Mouse (Mus musculus) limb, embryonic 12.5 days (tissue): ENCODE data around the gene Cacna1c. TPM values are rescaled to one million over a fixed set of nuclear protein-coding genes. Genes with fewer than 3 reads are reported as not detected.

Source experiments
- ATAC-seq: fragments of 200-750 bp; cut with Nextera tagmentation; 2 replicates; pipeline ENCODE4 v1.8.0; 2017; ENCODE audit warnings: low read depth, moderate TSS enrichment; ENCODE audit not compliant: insufficient number of reproducible peaks, insufficient read depth, low FRiP score, low TSS enrichment
- H3K27ac ChIP-seq: fragments of 300-500 bp; sonication (generic); 2 replicates; pipeline ENCODE4 v1.5.1; 2016; ENCODE audit warnings: mild to moderate bottlenecking, moderate library complexity
- H3K27me3 ChIP-seq: fragments of 300-500 bp; sonication (generic); 2 replicates; pipeline ENCODE4 v1.6.1; 2016; ENCODE audit warnings: mild to moderate bottlenecking, moderate library complexity
- H3K36me3 ChIP-seq: fragments of 300-500 bp; sonication (generic); 2 replicates; pipeline ENCODE4 v1.6.1; 2016; ENCODE audit warnings: mild to moderate bottlenecking, moderate library complexity
- H3K4me1 ChIP-seq: fragments of 300-500 bp; sonication (generic); replicated peaks from 2 replicates; pipeline ENCODE4 v1.6.1; 2016
- H3K4me2 ChIP-seq: fragments of 300-500 bp; sonication (generic); 2 replicates; pipeline ENCODE4 v1.6.1; 2016; ENCODE audit warnings: mild to moderate bottlenecking, moderate library complexity
- H3K4me3 ChIP-seq: fragments of 300-500 bp; sonication (generic); replicated peaks from 2 replicates; pipeline ENCODE4 v1.5.1; 2016; ENCODE audit warnings: mild to moderate bottlenecking
- H3K9ac ChIP-seq: fragments of 300-500 bp; sonication (generic); replicated peaks from 2 replicates; pipeline ENCODE4 v1.6.1; 2016; ENCODE audit warnings: mild to moderate bottlenecking, moderate library complexity
- H3K9me3 ChIP-seq: fragments of 300-500 bp; sonication (generic); 2 replicates; pipeline ENCODE4 v1.6.1; 2016; ENCODE audit warnings: mild to moderate bottlenecking, moderate library complexity
- WGBS: fragments of 180-500 bp; shearing (Covaris S2); methylation state at CpG from one replicate; pipeline ENCODE4 v1.1.7; 2016; 5-methylcytosine and 5-hydroxymethylcytosine counted together
- polyA plus RNA-seq: library from polyadenylated mRNA; unstranded; fragments of >200 nt; fragmentation: Nextera tagmentation; extraction: Ambion mirVana; gene quantifications from 2 replicates; pipeline ENCODE4 v1.2.1, GENCODE M21; 2016

The Cacna1c gene
- polyA plus RNA-seq, 1 experiment from 2014 or later = 13.8 TPM

DNA sequence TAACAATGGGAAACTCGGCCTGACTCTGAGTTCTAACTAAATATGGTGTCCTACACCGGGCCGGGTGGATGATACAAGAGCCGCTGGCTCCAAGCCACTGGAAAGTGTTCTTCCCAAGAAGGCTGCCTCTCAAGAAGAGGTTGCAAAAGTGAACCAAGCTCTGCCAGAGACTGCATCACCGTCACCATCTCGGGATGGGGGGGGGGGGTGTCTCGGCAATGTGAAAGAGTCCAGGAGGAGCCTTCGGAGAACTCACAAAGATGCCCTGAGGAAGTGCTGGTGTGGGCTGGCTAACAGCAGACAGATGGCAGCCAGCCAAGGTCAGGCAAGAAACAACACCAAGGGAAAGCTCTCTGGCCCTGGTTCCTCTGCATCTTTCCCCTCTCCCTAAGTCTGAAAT, 107.0 kb downstream of the Cacna1c start:
- no peak for ATAC-seq
- Histone ChIP-seq H3K27me3 (no peaks in the 10 kb centered on the region), H3K4me2 (no peak overlapping the region), H3K4me3 (no peak overlapping the region), H3K9me3 (no peaks in the 10 kb centered on the region), H3K36me3 (no peaks in the 10 kb centered on the region), H3K9ac (no peak overlapping the region), H3K27ac (no peak overlapping the region), H3K4me1 (peaks cover 32% of the 10 kb centered on the region)
- WGBS = 73% methylated on average over 8 of the region's 8 CpGs

DNA sequence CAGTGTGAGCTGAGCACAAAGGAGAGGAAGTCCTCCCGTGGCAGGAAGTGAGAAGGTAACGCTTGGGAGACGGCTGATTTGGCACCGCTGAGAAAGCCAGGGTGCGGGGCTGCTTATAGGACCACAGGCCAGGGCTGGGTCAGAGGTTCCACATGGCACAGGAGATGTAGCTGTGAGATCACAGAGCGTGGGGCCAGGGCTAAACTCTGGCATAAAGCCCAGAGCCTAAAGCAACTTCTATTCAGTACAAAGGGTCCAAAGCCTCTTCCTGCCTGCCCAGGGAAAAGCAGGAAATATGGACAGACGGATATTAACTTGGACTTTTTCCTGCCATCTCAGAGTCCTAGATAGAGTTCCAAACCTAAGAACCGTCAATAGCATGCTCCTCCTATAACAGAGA, 107.8 kb downstream of the Cacna1c start:
- H3K27me3 ChIP-seq = no peaks in the 10 kb centered on the region
- no peak overlapping the region for H3K9ac ChIP-seq
- H3K4me3 ChIP-seq = no peak overlapping the region
- no peaks in the 10 kb centered on the region for H3K9me3 ChIP-seq
- no peak overlapping the region for H3K27ac ChIP-seq
- H3K4me1 ChIP-seq = peaks cover 34% of the 10 kb centered on the region
- WGBS = 77% methylated on average over 8 of the region's 8 CpGs
- H3K36me3 ChIP-seq = no peaks in the 10 kb centered on the region
- H3K4me2 ChIP-seq = no peak overlapping the region
- ATAC-seq = no peak

DNA sequence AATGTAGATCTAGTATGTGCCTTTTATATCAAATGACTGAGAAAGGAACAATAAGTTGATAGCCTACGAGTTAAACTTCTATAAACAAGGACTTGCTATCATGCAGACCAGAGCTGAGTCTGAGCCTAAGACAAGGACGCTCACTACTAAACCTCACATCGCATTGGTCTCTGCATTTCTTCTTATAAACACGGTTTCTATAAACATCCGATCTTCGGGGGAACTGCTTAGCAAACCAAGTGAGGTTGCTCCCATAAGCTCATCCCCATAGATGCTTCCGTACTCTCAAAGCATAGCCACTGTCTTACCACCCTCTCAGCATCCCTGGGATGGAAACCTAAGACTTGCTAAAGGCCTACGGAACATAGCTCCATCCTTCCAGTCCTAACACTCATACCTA, 108.3 kb downstream of the Cacna1c start:
- H3K4me3 ChIP-seq = no peak overlapping the region
- no peak overlapping the region for H3K27ac ChIP-seq
- no peak overlapping the region for H3K4me2 ChIP-seq
- no peaks in the 10 kb centered on the region for H3K36me3 ChIP-seq
- no peaks in the 10 kb centered on the region for H3K9me3 ChIP-seq
- WGBS = 92% methylated on average over 8 of the region's 8 CpGs
- H3K4me1 ChIP-seq = peaks cover 34% of the 10 kb centered on the region
- no peaks in the 10 kb centered on the region for H3K27me3 ChIP-seq
- no peak overlapping the region for H3K9ac ChIP-seq
- no peak for ATAC-seq

DNA sequence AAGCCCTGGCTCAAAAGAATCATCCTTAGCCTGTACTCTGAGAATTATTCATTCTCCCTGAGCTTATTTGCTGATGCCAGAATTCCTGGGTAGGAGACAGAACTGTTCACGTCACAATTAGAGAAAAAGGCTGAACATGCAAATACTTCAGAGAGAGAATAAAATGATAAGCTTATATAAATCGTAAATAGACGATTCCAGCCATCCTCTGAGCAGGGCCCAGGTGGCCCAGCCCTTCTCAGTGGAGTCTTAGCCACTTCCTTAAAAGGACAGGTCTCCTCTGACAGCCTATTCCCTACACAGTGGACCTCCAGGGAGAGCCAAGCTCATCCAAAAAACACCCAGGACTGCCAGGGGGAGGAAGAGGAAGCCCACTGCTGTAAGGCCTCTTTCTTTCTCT, 110.4 kb downstream of the Cacna1c start:
- no peaks in the 10 kb centered on the region for H3K27me3 ChIP-seq
- H3K4me1 ChIP-seq = peaks cover 30% of the 10 kb centered on the region
- no peak for ATAC-seq
- H3K4me2 ChIP-seq = no peak overlapping the region
- H3K9me3 ChIP-seq = no peaks in the 10 kb centered on the region
- no peak overlapping the region for H3K9ac ChIP-seq
- no peaks in the 10 kb centered on the region for H3K36me3 ChIP-seq
- no peak overlapping the region for H3K4me3 ChIP-seq
- WGBS = 74% methylated on average over 3 of the region's 3 CpGs
- no peak overlapping the region for H3K27ac ChIP-seq

DNA sequence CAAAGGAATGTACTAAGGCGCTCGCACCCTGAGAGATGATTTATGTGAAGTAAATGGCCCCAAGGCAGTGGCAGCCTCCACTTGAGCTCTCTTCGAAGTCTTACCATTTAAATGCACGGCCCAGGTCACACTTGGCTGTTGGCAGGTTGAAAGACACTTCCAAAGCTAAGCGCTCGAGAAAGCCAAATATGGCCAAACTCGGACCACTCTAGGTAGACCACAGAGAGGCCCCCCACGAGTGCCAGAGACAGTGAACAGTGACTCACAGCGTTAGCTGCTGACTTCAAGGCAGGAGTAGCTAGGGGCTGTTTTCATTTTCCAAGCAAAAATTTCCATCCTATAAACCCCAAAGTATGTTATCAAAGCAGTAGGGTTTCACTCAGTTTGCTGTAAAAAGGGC, 111.7 kb downstream of the Cacna1c start:
- no peak for ATAC-seq

DNA sequence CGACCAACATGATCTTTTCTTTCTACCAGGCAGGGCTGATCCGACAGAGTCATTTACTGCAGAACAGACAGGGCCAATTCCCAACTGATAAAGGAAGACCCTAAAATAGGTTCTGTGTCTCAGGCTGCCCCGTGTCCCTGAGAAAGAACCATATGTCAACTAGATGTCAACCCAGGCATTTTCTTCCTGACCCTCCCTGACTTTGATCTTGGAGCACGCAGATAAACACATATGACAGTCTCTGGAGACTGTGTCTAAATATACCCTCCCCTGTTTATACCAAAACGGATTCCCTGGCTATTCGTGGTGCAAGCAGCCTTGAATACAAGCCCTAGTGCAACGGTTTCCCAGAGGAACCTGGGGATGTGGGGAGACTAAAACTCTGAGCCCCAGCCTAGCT, 112.7 kb downstream of the Cacna1c start:
- H3K9ac ChIP-seq = no peak overlapping the region
- no peaks in the 10 kb centered on the region for H3K27me3 ChIP-seq
- no peaks in the 10 kb centered on the region for H3K9me3 ChIP-seq
- H3K4me1 ChIP-seq = peaks cover 16% of the 10 kb centered on the region
- no peak for ATAC-seq
- WGBS = 60% methylated on average over 7 of the region's 7 CpGs
- no peaks in the 10 kb centered on the region for H3K36me3 ChIP-seq
- no peak overlapping the region for H3K4me2 ChIP-seq
- H3K4me3 ChIP-seq = no peak overlapping the region
- no peak overlapping the region for H3K27ac ChIP-seq

More for the DNA sequence above, 111.7 kb downstream of the Cacna1c start:
- Histone ChIP-seq H3K4me3 (no peak overlapping the region), H3K9me3 (no peaks in the 10 kb centered on the region), H3K9ac (no peak overlapping the region), H3K27ac (0 out of 2 replicates have a peak overlapping the region, but pooled peaks have one; percentile 5), H3K4me2 (no peak overlapping the region), H3K27me3 (no peaks in the 10 kb centered on the region), H3K36me3 (no peaks in the 10 kb centered on the region), H3K4me1 (peaks cover 26% of the 10 kb centered on the region)
- 45% methylated on average over 9 of the region's 9 CpGs for WGBS

DNA sequence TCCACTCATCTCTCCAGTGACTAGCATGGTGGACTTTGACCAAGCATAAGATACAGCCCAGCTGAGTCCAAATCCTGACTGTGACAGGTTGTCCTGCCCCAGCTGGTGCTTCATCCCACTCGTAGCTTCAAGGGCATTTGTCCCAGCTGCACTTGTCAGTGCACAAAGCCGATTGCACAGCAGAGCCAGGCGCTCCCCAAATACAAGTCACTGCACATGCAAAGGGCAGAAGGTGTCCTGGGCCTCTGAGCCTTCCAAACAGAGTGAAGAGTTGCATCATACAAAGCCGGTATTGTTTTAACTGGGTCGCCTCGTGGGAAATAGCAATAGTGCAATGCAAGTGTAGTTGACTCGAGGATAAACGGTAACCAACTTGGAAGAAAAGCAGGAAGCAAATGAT, 113.6 kb downstream of the Cacna1c start:
- 85% methylated on average over 8 of the region's 8 CpGs for WGBS
- H3K9me3 ChIP-seq = no peaks in the 10 kb centered on the region
- no peak overlapping the region for H3K27ac ChIP-seq
- H3K36me3 ChIP-seq = no peaks in the 10 kb centered on the region
- peaks cover 11% of the 10 kb centered on the region for H3K4me1 ChIP-seq
- no peaks in the 10 kb centered on the region for H3K27me3 ChIP-seq
- H3K4me3 ChIP-seq = no peak overlapping the region
- no peak for ATAC-seq
- H3K9ac ChIP-seq = no peak overlapping the region
- no peak overlapping the region for H3K4me2 ChIP-seq

DNA sequence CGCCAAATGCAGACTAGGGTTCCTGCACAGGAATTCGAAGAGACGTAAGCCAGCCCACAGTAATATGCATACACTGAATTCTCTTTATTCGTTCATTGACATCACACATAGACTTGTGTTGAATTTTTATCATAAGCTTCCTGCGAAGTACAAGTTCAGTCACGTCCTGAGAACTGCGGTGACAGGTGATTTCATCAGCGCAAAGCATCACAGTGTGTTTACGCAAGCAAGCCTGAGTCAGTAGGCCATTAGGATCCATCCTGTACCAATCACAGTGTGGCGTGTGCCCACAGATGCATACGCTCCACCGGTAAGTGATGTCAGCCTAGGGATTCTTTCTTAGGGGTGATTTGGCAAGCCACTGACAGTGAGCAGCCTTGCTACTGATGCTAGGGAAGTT, 114.6 kb downstream of the Cacna1c start:
- ATAC-seq = no peak
- WGBS = 94% methylated on average over 12 of the region's 12 CpGs
- Histone ChIP-seq H3K9me3 (no peaks in the 10 kb centered on the region), H3K4me3 (no peak overlapping the region), H3K4me1 (peaks cover 11% of the 10 kb centered on the region), H3K27me3 (no peaks in the 10 kb centered on the region), H3K4me2 (no peak overlapping the region), H3K36me3 (no peaks in the 10 kb centered on the region), H3K9ac (no peak overlapping the region), H3K27ac (no peak overlapping the region)

DNA sequence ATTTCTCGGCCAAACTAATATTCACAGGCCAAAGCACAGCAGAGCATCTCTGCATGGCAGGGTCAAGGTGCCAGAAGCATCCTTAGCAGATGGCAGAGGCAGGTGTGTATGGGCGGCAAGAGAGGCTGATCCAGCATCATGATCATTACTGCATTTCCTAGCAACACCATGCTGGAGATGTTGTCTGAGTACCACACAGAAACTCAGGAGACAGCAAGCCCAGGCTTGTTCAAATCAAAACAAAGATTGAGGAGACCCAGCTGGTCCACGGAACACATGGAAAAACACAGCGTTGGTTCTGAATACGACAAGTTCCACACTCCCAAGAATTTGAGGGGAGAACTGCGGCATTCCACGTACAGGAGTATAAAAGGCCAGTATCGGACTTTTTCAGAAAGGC, 116.6 kb downstream of the Cacna1c start:
- Histone ChIP-seq H3K9ac (no peak overlapping the region), H3K9me3 (no peaks in the 10 kb centered on the region)
- 90% methylated on average over 8 of the region's 8 CpGs for WGBS

DNA sequence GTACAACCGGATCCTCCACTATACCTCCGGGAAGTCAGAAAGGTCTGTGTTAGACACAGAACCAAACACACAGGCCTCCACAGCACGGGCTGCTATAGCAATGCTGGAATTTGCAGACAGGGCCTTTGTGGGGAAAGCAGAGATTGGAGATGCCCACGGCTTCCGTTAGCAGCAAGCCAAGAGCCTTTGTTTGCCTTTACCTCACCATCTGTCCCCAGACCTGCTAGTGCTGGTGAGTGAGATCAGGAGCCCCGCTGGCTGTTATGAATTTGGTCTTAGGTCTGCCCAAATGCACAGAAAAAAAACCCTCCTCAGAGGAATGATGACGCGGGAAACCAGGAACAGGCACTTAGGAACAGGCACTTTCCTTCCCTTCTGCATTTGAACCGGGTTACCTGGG, 117.3 kb downstream of the Cacna1c start:
- WGBS = 83% methylated on average over 9 of the region's 9 CpGs
- H3K4me3 ChIP-seq = no peak overlapping the region
- no peaks in the 10 kb centered on the region for H3K27me3 ChIP-seq
- H3K4me1 ChIP-seq = no peaks in the 10 kb centered on the region; the same call in 1 of the 2 replicates
- no peak overlapping the region for H3K4me2 ChIP-seq
- H3K9ac ChIP-seq = no peak overlapping the region
- H3K36me3 ChIP-seq = no peaks in the 10 kb centered on the region
- no peaks in the 10 kb centered on the region for H3K9me3 ChIP-seq
- no peak for ATAC-seq
- no peak overlapping the region for H3K27ac ChIP-seq

More for the DNA sequence above, 116.6 kb downstream of the Cacna1c start:
- Histone ChIP-seq H3K27me3 (no peaks in the 10 kb centered on the region), H3K27ac (no peak overlapping the region), H3K4me2 (no peak overlapping the region), H3K4me1 (peaks cover 7% of the 10 kb centered on the region), H3K4me3 (no peak overlapping the region), H3K36me3 (no peaks in the 10 kb centered on the region)
- no peak for ATAC-seq

DNA sequence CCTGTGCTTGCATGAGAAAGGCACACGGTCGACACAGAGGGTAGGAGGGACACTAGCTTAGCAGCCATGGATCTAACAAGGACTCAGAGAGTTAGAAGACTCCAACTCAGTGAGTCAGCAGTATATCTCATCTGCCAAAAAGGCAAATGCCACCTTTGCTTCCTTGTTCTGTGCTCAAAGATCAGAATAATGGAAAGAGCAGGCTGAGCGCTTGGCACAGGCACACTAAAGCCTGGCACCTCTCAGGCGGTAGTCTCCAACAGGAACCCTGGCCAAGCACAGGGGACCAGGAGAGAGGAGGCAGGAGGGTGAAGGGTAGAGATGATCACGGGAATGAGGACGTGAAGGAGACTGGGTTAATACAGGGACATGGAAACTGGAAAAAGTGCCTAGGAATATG, 119.0 kb downstream of the Cacna1c start:
- WGBS = 94% methylated on average over 6 of the region's 6 CpGs
- H3K4me2 ChIP-seq = no peak overlapping the region
- peaks cover 6% of the 10 kb centered on the region; the same call in 1 of the 2 replicates for H3K4me1 ChIP-seq
- H3K9ac ChIP-seq = no peak overlapping the region
- H3K36me3 ChIP-seq = no peaks in the 10 kb centered on the region
- no peaks in the 10 kb centered on the region for H3K27me3 ChIP-seq
- no peak overlapping the region for H3K4me3 ChIP-seq
- ATAC-seq = no peak
- H3K9me3 ChIP-seq = no peaks in the 10 kb centered on the region
- H3K27ac ChIP-seq = no peak overlapping the region

DNA sequence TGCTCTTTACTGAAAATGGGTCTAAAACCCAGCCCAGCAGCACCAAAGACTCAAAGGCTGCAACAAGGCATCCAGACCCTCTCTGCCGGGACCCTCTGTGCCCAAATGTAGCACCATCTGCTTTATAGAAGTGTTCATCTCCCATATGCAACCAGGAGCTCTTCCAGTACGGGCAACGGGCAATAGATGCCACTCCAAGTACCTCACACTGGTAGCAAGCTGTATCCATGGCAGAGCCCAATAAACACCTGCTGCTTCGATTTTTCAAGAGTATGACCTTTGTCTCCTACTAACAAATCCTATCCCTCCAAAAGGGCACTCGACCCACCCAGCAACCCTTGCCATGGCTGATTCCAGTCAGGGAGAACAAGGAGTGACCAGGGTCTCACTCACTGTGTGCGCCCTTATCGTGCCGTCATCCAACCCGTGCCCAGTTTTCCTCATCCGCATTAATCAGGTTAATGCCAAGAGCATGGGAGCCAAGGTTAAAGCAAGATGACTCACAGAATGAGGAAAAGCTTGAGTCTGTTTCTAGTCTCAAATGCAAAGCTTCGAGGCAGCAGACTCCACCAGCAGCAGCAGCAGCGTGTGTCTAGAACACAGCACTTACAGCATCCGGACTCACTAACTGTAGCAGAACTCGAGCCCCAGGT, 122.7 kb downstream of the Cacna1c start:
- H3K4me2 ChIP-seq = no peak overlapping the region
- no peak overlapping the region for H3K9ac ChIP-seq
- no peak for ATAC-seq
- H3K9me3 ChIP-seq = no peaks in the 10 kb centered on the region
- 91% methylated on average over 14 of the region's 14 CpGs for WGBS
- H3K27ac ChIP-seq = no peak overlapping the region
- no peak overlapping the region for H3K4me3 ChIP-seq
- H3K36me3 ChIP-seq = no peaks in the 10 kb centered on the region
- peaks cover 18% of the 10 kb centered on the region for H3K4me1 ChIP-seq
- H3K27me3 ChIP-seq = no peaks in the 10 kb centered on the region
